Mouse (Mus musculus): ENCODE data around the gene Msh3. TPM values are rescaled to one million over a fixed set of nuclear protein-coding genes. Genes with fewer than 3 reads are reported as not detected.
"Not testable (repeated sequence)": the region's sequence is repeated elsewhere in the genome, so short reads cannot be mapped to it uniquely, and the experiment has no call there.

The Msh3 gene
- polyA plus RNA-seq (2014; fragmentation: Nextera tagmentation; extraction: Ambion mirVana) = 36.1 and 38.7 TPM in 2 replicates

- ATAC-seq (ENCODE audit: low FRiP score) (peak; percentile 98), DNase-seq (ENCODE audit: low spot score) (peak; percentile 98)
- under 1% methylated on average over 67 of the region's 76 CpGs for WGBS
- Histone ChIP-seq H3K9me3 (ENCODE audit: control insufficient read depth, low read length) (no peaks in the 10 kb centered on the region), H3K9ac (ENCODE audit: low read depth, low read length) (peak within 1 kb of the TSS; percentile 64), H3K4me3 (ENCODE audit: low read depth, low read length) (peak within 1 kb of the TSS; percentile 48), H3K4me2 (replicated peaks; ENCODE audit: low read depth, low read length) (peak within 1 kb of the TSS; percentile 87), H3K4me1 (replicated peaks; ENCODE audit: control insufficient read depth, insufficient read depth, low read length) (no peaks in the 10 kb centered on the region), H3K27me3 (ENCODE audit: control insufficient read depth, insufficient read depth, low read length) (no peaks in the 10 kb centered on the region), H3K36me3 (ENCODE audit: control insufficient read depth, insufficient read depth, low read length) (no peaks in the 10 kb centered on the region), H3K27ac (ENCODE audit: low read depth, low read length) (peak within 1 kb of the TSS; percentile 77)
Observed at GRCm38 (mm10) chr13:92354456-92355271, at the start of gene Msh3, which contains the start of gene Dhfr. Gene Msh3, minus strand, starts transcription at chr13:92355003. Gene Dhfr, plus strand, starts transcription at chr13:92354726.

GRCm38 (mm10) chr13:92403496-92403895, 48.7 kb upstream of the Msh3 start:
- 79% methylated on average over 3 of the region's 3 CpGs for WGBS
- H3K9me3 ChIP-seq (ENCODE audit: control insufficient read depth, low read length) = no peaks in the 10 kb centered on the region
- no peaks in the 10 kb centered on the region for H3K36me3 ChIP-seq (ENCODE audit: control insufficient read depth, insufficient read depth, low read length)
- H3K9ac ChIP-seq (ENCODE audit: low read depth, low read length) = no peak overlapping the region
- no peak overlapping the region for H3K4me2 ChIP-seq (replicated peaks; ENCODE audit: low read depth, low read length)
- H3K27me3 ChIP-seq (ENCODE audit: control insufficient read depth, insufficient read depth, low read length) = no peaks in the 10 kb centered on the region
- DNase-seq (ENCODE audit: low spot score) (no peak), ATAC-seq (ENCODE audit: low FRiP score) (no peak)
- H3K4me1 ChIP-seq (replicated peaks; ENCODE audit: control insufficient read depth, insufficient read depth, low read length) = no peaks in the 10 kb centered on the region
- no peak overlapping the region for H3K4me3 ChIP-seq (ENCODE audit: low read depth, low read length)
- H3K27ac ChIP-seq (ENCODE audit: low read depth, low read length) = no peak overlapping the region

GRCm38 (mm10) chr13:92402063-92402462, 47.3 kb upstream of the Msh3 start:
- Histone ChIP-seq H3K27me3 (ENCODE audit: control insufficient read depth, insufficient read depth, low read length) (no peaks in the 10 kb centered on the region), H3K27ac (ENCODE audit: low read depth, low read length) (no peak overlapping the region), H3K4me1 (replicated peaks; ENCODE audit: control insufficient read depth, insufficient read depth, low read length) (no peaks in the 10 kb centered on the region), H3K9me3 (ENCODE audit: control insufficient read depth, low read length) (no peaks in the 10 kb centered on the region), H3K4me2 (replicated peaks; ENCODE audit: low read depth, low read length) (no peak overlapping the region), H3K4me3 (ENCODE audit: low read depth, low read length) (no peak overlapping the region), H3K36me3 (ENCODE audit: control insufficient read depth, insufficient read depth, low read length) (no peaks in the 10 kb centered on the region), H3K9ac (ENCODE audit: low read depth, low read length) (no peak overlapping the region)
- WGBS = 71% methylated on average over 2 of the region's 2 CpGs
- DNase-seq (ENCODE audit: low spot score) (no peak), ATAC-seq (ENCODE audit: low FRiP score) (no peak)

GRCm38 (mm10) chr13:92398491-92399384, 43.9 kb upstream of the Msh3 start:
- Histone ChIP-seq H3K27me3 (ENCODE audit: control insufficient read depth, insufficient read depth, low read length) (no peaks in the 10 kb centered on the region), H3K9me3 (ENCODE audit: control insufficient read depth, low read length) (no peaks in the 10 kb centered on the region), H3K4me2 (replicated peaks; ENCODE audit: low read depth, low read length) (no peak overlapping the region), H3K27ac (ENCODE audit: low read depth, low read length) (no peak overlapping the region), H3K4me1 (replicated peaks; ENCODE audit: control insufficient read depth, insufficient read depth, low read length) (no peaks in the 10 kb centered on the region), H3K9ac (ENCODE audit: low read depth, low read length) (no peak overlapping the region), H3K4me3 (ENCODE audit: low read depth, low read length) (no peak overlapping the region), H3K36me3 (ENCODE audit: control insufficient read depth, insufficient read depth, low read length) (no peaks in the 10 kb centered on the region)
- no peak for ATAC-seq (ENCODE audit: low FRiP score)
- DNase-seq (ENCODE audit: low spot score) = no peak
- WGBS = 78% methylated on average over 11 of the region's 11 CpGs

- no peak for DNase-seq (ENCODE audit: low spot score)
- Histone ChIP-seq H3K27me3 (ENCODE audit: control insufficient read depth, insufficient read depth, low read length) (no peaks in the 10 kb centered on the region), H3K9ac (ENCODE audit: low read depth, low read length) (no peak overlapping the region), H3K4me3 (ENCODE audit: low read depth, low read length) (no peak overlapping the region), H3K36me3 (ENCODE audit: control insufficient read depth, insufficient read depth, low read length) (no peaks in the 10 kb centered on the region), H3K4me2 (replicated peaks; ENCODE audit: low read depth, low read length) (no peak overlapping the region), H3K27ac (ENCODE audit: low read depth, low read length) (no peak overlapping the region), H3K4me1 (replicated peaks; ENCODE audit: control insufficient read depth, insufficient read depth, low read length) (no peaks in the 10 kb centered on the region), H3K9me3 (ENCODE audit: control insufficient read depth, low read length) (no peaks in the 10 kb centered on the region)
- no peak for ATAC-seq (ENCODE audit: low FRiP score)
- WGBS = 87% methylated on average over 12 of the region's 12 CpGs
Observed at GRCm38 (mm10) chr13:92393047-92393661, 38.4 kb upstream of the Msh3 start.

- Histone ChIP-seq H3K27ac (ENCODE audit: low read depth, low read length) (no peak overlapping the region), H3K4me1 (replicated peaks; ENCODE audit: control insufficient read depth, insufficient read depth, low read length) (no peaks in the 10 kb centered on the region), H3K4me3 (ENCODE audit: low read depth, low read length) (no peak overlapping the region), H3K36me3 (ENCODE audit: control insufficient read depth, insufficient read depth, low read length) (0 out of 2 replicates have a peak, but pooled peaks cover 2% of the 10 kb centered on the region), H3K9me3 (ENCODE audit: control insufficient read depth, low read length) (no peaks in the 10 kb centered on the region), H3K9ac (ENCODE audit: low read depth, low read length) (no peak overlapping the region), H3K4me2 (replicated peaks; ENCODE audit: low read depth, low read length) (no peak overlapping the region), H3K27me3 (ENCODE audit: control insufficient read depth, insufficient read depth, low read length) (no peaks in the 10 kb centered on the region)
- WGBS = 86% methylated on average over 3 of the region's 3 CpGs
- no peak for DNase-seq (ENCODE audit: low spot score)
- no peak for ATAC-seq (ENCODE audit: low FRiP score)
Observed at GRCm38 (mm10) chr13:92387367-92387766, 32.6 kb upstream of the Msh3 start.

- H3K36me3 ChIP-seq (ENCODE audit: control insufficient read depth, insufficient read depth, low read length); H3K9me3 ChIP-seq (ENCODE audit: control insufficient read depth, low read length); H3K4me1 ChIP-seq (replicated peaks; ENCODE audit: control insufficient read depth, insufficient read depth, low read length); ATAC-seq (ENCODE audit: low FRiP score); DNase-seq (ENCODE audit: low spot score); H3K27me3 ChIP-seq (ENCODE audit: control insufficient read depth, insufficient read depth, low read length); H3K4me2 ChIP-seq (replicated peaks; ENCODE audit: low read depth, low read length); H3K27ac ChIP-seq (ENCODE audit: low read depth, low read length); H3K9ac ChIP-seq (ENCODE audit: low read depth, low read length); H3K4me3 ChIP-seq (ENCODE audit: low read depth, low read length): not testable (repeated sequence)
- 97% methylated on average over 6 of the region's 6 CpGs for WGBS
Observed at GRCm38 (mm10) chr13:92371466-92371865, 16.7 kb upstream of the Msh3 start.

- Histone ChIP-seq H3K27me3 (ENCODE audit: control insufficient read depth, insufficient read depth, low read length) (no peaks in the 10 kb centered on the region), H3K9me3 (ENCODE audit: control insufficient read depth, low read length) (no peaks in the 10 kb centered on the region), H3K4me2 (replicated peaks; ENCODE audit: low read depth, low read length) (no peak overlapping the region), H3K27ac (ENCODE audit: low read depth, low read length) (no peak overlapping the region), H3K4me3 (ENCODE audit: low read depth, low read length) (no peak overlapping the region), H3K4me1 (replicated peaks; ENCODE audit: control insufficient read depth, insufficient read depth, low read length) (no peaks in the 10 kb centered on the region), H3K36me3 (ENCODE audit: control insufficient read depth, insufficient read depth, low read length) (peaks cover 7% of the 10 kb centered on the region), H3K9ac (ENCODE audit: low read depth, low read length) (no peak overlapping the region)
- DNase-seq (ENCODE audit: low spot score) = no peak
- no peak for ATAC-seq (ENCODE audit: low FRiP score)
- 92% methylated on average over 3 of the region's 3 CpGs for WGBS
Observed at GRCm38 (mm10) chr13:92370811-92371210, 16.0 kb upstream of the Msh3 start.

All from hindbrain, embryonic 11.5 days (tissue).